Mouse (Mus musculus) lung, embryonic 14.5 days (tissue): ENCODE measurements around the gene Dock4. TPM values are rescaled to one million over a fixed set of nuclear protein-coding genes. Genes with fewer than 3 reads are reported as not detected.
A peak's percentile ranks its signal among the peaks of the same experiment; 100 is the strongest.

Experiments used
- ATAC-seq: fragments of 200-750 bp; cut with Nextera tagmentation; 2 replicates; pipeline ENCODE4 v1.8.0; 2017; ENCODE audit warnings: mild to moderate bottlenecking, moderate TSS enrichment, moderate library complexity; ENCODE audit not compliant: insufficient read depth
- DNase-seq: peaks from one replicate; pipeline ENCODE4 v3.0.0-alpha.2; 2015
- H3K27ac ChIP-seq: fragments of 300-500 bp; sonication (generic); 2 replicates; pipeline ENCODE4 v1.5.1; 2014; ENCODE audit warnings: low read depth, mild to moderate bottlenecking, moderate library complexity
- H3K27me3 ChIP-seq: fragments of 300-500 bp; sonication (generic); 2 replicates; pipeline ENCODE4 v1.6.1; 2014; ENCODE audit warnings: low read length, control low read depth; ENCODE audit not compliant: insufficient read depth
- H3K36me3 ChIP-seq: fragments of 300-500 bp; sonication (generic); 2 replicates; pipeline ENCODE4 v1.6.1; 2014; ENCODE audit warnings: control low read depth; ENCODE audit not compliant: insufficient read depth
- H3K4me1 ChIP-seq: fragments of 300-500 bp; sonication (generic); 2 replicates; pipeline ENCODE4 v1.6.1; 2014; ENCODE audit warnings: antibody characterized with exemption, control low read depth; ENCODE audit not compliant: insufficient read depth
- H3K4me2 ChIP-seq: fragments of 300-500 bp; sonication (generic); 2 replicates; pipeline ENCODE4 v1.6.1; 2014; ENCODE audit warnings: mild to moderate bottlenecking
- H3K4me3 ChIP-seq: fragments of 300-500 bp; sonication (generic); 2 replicates; pipeline ENCODE4 v1.5.1; 2014; ENCODE audit warnings: low read depth, low read length
- H3K9ac ChIP-seq: fragments of 300-500 bp; sonication (generic); 2 replicates; pipeline ENCODE4 v1.6.1; 2014
- H3K9me3 ChIP-seq: fragments of 300-500 bp; sonication (generic); 2 replicates; pipeline ENCODE4 v1.6.1; 2016; ENCODE audit warnings: low read depth, low read length, control low read depth
- CTCF ChIP-seq: IDR thresholded peaks from 2 replicates; pipeline ENCODE4 v1.5.1; 2016; ENCODE audit warnings: antibody characterized with exemption, low read depth
- WGBS: fragments of 180-500 bp; shearing (Covaris S2); extraction: QIAGEN DNeasy Blood & Tissue Kit; methylation state at CpG from one replicate; pipeline ENCODE4 v1.1.7; 2014; 5-methylcytosine and 5-hydroxymethylcytosine counted together
- polyA plus RNA-seq: library from polyadenylated mRNA; unstranded; fragments of >200 nt; fragmentation: Nextera tagmentation; extraction: Ambion mirVana; gene quantifications from 2 replicates; pipeline ENCODE4 v1.2.1, GENCODE M21; 2014

Gene Dock4
- polyA plus RNA-seq, 1 experiment from 2014 or later = 28.9 TPM

- Histone ChIP-seq H3K27ac (peak overlapping the region; percentile 46; the same call in 1 of the 2 replicates), H3K36me3 (no peaks in the 10 kb centered on the region), H3K9ac (no peak overlapping the region), H3K27me3 (no peaks in the 10 kb centered on the region), H3K4me3 (no peak overlapping the region), H3K4me2 (0 out of 2 replicates have a peak overlapping the region, but pooled peaks have one; percentile 8), H3K4me1 (peaks cover 18% of the 10 kb centered on the region), H3K9me3 (no peaks in the 10 kb centered on the region)
- peak; percentile 85 for DNase-seq
- TF ChIP-seq CTCF = no peak
- 18% methylated on average over 8 of the region's 8 CpGs for WGBS
- peak; percentile 87 for ATAC-seq
Measured at GRCm38 (mm10) chr12:40477621-40478452, 32.1 kb downstream of the Dock4 start.

GRCm38 (mm10) chr12:40484224-40484623 lies 38.5 kb downstream of the Dock4 start:
- H3K27me3 ChIP-seq = no peaks in the 10 kb centered on the region

GRCm38 (mm10) chr12:40485210-40485609 lies 39.5 kb downstream of the Dock4 start:
- H3K9ac ChIP-seq = no peak overlapping the region
- no peak overlapping the region for H3K4me2 ChIP-seq
- H3K9me3 ChIP-seq = no peaks in the 10 kb centered on the region
- peak; percentile 51 for DNase-seq
- H3K27ac ChIP-seq = no peak overlapping the region
- 73% methylated on average over 1 of the region's 1 CpGs for WGBS
- H3K27me3 ChIP-seq = no peaks in the 10 kb centered on the region
- H3K4me1 ChIP-seq = 0 out of 2 replicates have a peak, but pooled peaks cover 9% of the 10 kb centered on the region
- H3K4me3 ChIP-seq = no peak overlapping the region
- no peak for TF ChIP-seq CTCF
- H3K36me3 ChIP-seq = no peaks in the 10 kb centered on the region
- no peak for ATAC-seq

More at GRCm38 (mm10) chr12:40484224-40484623, 38.5 kb downstream of the Dock4 start:
- Histone ChIP-seq H3K9me3 (no peaks in the 10 kb centered on the region), H3K9ac (no peak overlapping the region), H3K36me3 (no peaks in the 10 kb centered on the region), H3K27ac (no peak overlapping the region), H3K4me2 (no peak overlapping the region; the same call in 1 of the 2 replicates), H3K4me1 (0 out of 2 replicates have a peak, but pooled peaks cover 9% of the 10 kb centered on the region), H3K4me3 (no peak overlapping the region)
- DNase-seq (peak; percentile 45), ATAC-seq (peak; percentile 52; the same call in 1 of the 2 replicates)
- TF ChIP-seq CTCF = no peak
- WGBS = 5% methylated on average over 3 of the region's 3 CpGs

- Histone ChIP-seq H3K36me3 (no peaks in the 10 kb centered on the region), H3K9me3 (no peaks in the 10 kb centered on the region), H3K4me3 (no peak overlapping the region), H3K27me3 (no peaks in the 10 kb centered on the region), H3K9ac (no peak overlapping the region), H3K4me2 (no peak overlapping the region), H3K27ac (no peak overlapping the region), H3K4me1 (0 out of 2 replicates have a peak, but pooled peaks cover 9% of the 10 kb centered on the region)
- no peak for DNase-seq
- 62% methylated on average over 12 of the region's 12 CpGs for WGBS
- no peak for TF ChIP-seq CTCF
- ATAC-seq = no peak
Measured at GRCm38 (mm10) chr12:40486047-40486837, 40.5 kb downstream of the Dock4 start.

- Histone ChIP-seq H3K36me3 (no peaks in the 10 kb centered on the region), H3K27ac (no peak overlapping the region), H3K27me3 (no peaks in the 10 kb centered on the region), H3K4me2 (0 out of 2 replicates have a peak overlapping the region, but pooled peaks have one; percentile 8), H3K9me3 (no peaks in the 10 kb centered on the region), H3K9ac (no peak overlapping the region), H3K4me1 (peaks cover 10% of the 10 kb centered on the region; the same call in 1 of the 2 replicates), H3K4me3 (no peak overlapping the region)
- TF ChIP-seq CTCF = no peak
- no peak for DNase-seq
- ATAC-seq = no peak
- 52% methylated on average over 11 of the region's 11 CpGs for WGBS
Measured at GRCm38 (mm10) chr12:40496387-40496786, 50.6 kb downstream of the Dock4 start.

GRCm38 (mm10) chr12:40497806-40498205 lies 52.1 kb downstream of the Dock4 start:
- H3K9me3 ChIP-seq = no peaks in the 10 kb centered on the region
- H3K27me3 ChIP-seq = no peaks in the 10 kb centered on the region
- 36% methylated on average over 5 of the region's 5 CpGs for WGBS
- TF ChIP-seq CTCF = no peak
- ATAC-seq (no peak), DNase-seq (peak; percentile 33)
- no peaks in the 10 kb centered on the region for H3K36me3 ChIP-seq
- H3K4me1 ChIP-seq = peaks cover 10% of the 10 kb centered on the region; the same call in 1 of the 2 replicates
- H3K27ac ChIP-seq = no peak overlapping the region
- H3K9ac ChIP-seq = no peak overlapping the region
- no peak overlapping the region for H3K4me2 ChIP-seq
- no peak overlapping the region for H3K4me3 ChIP-seq
